Mouse (Mus musculus): Measurements from ENCODE around the gene Spryd3. TPM values are rescaled to one million over a fixed set of nuclear protein-coding genes. Genes with fewer than 3 reads are reported as not detected.
"Not testable (repeated sequence)": the region's sequence is repeated elsewhere in the genome, so short reads cannot be mapped to it uniquely, and the experiment has no call there.

Gene Spryd3
- total RNA-seq, 2 experiments from 2014 or later: 14.4 to 19.6 TPM

GRCm38 (mm10) chr15:102102548-102103121 lies 33.4 kb downstream of the Spryd3 start:
- ATAC-seq (replicated peaks; ENCODE audit: low FRiP score, low TSS enrichment, poor library complexity, severe bottlenecking): no peak

- ATAC-seq (replicated peaks; ENCODE audit: low FRiP score, low TSS enrichment, poor library complexity, severe bottlenecking): no peak
Observed at GRCm38 (mm10) chr15:102101672-102102541, 34.1 kb downstream of the Spryd3 start.

DNA sequence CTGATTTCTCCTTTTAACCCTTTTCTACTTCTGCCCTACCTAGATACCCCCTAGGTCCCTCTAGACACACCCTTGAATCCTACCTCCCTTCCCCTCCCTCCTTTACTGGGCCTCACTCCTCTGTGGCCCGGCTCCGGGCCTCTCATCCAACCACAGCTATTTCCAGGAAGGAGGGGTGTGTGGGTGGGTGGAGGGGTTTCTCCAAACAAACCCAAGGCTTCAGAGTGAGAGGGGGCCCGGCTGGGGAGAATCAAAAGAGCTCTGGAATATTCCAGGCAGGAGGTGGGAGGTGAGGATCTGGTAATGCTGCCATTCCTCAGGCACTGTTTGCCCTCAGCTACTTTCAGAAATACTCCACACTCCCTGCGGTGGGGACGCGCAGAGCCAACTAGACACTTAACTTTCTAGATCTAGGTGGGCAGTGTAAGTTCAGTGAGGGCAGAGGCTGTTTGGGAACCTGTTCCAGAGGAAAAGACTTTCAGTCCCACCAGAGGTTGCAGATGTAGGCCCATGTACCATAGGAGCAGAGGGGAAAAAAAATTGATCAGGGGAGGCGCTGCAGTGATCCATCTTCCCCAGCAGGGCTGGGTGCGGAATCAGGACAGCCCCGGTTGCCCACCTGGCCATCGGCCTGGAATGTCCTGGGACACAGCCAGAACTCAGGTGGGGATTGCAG lies 34.9 kb downstream of the Spryd3 start:
- no peak for ATAC-seq (replicated peaks; ENCODE audit: low FRiP score, low TSS enrichment, poor library complexity, severe bottlenecking)

DNA sequence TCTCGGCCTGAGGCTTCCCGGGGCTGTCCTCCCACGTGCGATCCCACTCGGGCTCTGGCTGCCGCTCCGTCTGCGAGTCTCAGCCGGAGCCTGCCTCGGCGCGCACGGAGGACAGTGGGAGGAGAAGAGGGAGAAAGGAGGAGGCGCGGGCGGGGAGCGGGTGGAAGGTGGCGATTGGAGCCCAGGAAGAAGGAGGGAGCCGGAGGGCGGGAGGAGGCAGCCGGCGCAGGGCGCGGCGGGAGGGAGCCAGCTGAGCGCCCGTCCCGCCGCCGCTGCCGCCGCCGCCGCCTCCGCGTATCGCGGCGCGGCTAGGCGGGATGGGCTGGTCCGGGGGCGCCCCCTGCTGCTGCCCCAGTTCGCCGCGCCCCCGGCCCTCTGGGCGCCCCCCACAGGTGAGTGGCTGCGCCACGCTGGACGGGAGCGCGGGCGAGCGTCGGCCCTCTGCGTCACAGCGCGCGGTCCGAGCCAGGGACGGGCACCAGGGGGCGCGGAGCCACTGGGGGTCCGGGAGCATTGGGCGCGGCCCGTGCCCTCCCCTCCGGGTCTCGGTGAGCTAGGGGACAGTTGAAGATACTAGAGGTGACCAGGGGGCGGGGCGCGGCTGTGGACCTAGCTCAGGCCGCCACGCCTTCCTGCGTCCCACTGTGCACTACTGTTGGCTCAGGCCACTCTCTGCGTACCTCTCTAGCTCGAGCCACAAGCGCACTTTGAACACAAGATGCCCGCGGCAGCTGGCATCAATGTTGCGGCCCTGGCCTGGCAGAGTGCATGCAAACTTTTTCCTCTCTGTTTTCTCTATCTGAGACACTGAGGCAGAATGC lies 35.7 kb downstream of the Spryd3 start, which contains the start of gene Tns2:
Tns2 (plus strand) TSS at position 253 of the 821 bp plus-strand sequence.
- peak; percentile 67 for ATAC-seq (replicated peaks; ENCODE audit: low FRiP score, low TSS enrichment, poor library complexity, severe bottlenecking)

DNA sequence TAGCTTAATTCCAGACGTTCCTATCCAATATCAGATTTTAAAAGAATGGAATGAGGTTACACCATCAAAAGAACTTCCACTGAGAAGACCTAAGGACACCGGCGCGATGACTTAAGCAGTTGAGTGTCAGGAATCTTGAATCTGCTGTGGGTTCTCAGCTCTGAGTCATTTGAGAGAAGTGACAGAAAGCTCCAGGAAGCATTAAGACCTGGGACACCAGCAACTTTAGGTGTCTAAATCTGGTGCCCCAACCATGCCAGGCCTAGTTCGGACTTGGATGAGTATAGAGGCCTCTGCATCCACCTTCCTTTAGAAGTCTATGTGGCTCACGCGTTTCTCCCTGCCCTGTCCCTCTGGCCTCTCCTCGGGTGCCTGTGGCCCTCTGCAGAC lies 36.3 kb downstream of the Spryd3 start:
- no peak for ATAC-seq (replicated peaks; ENCODE audit: low FRiP score, low TSS enrichment, poor library complexity, severe bottlenecking)

DNA sequence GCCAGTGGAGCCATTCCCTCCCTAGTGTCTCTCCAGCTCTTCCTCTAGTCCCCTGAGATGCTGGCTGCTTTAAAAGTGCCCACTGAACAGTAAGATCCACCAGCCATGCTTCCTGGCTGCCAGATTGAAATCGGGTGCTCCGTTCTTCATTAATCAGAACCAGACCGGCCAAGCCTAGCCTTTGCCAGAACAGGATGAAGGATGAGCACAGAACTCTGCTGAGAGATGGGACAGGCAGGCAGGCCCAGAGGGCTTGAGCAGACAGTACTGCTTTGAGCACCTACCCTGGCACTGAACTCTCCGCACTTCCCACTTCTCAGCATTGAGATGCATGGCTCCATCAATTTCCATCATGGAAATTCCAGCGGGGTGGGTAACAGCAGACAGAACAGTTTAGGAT lies 36.8 kb downstream of the Spryd3 start:
- ATAC-seq (replicated peaks; ENCODE audit: low FRiP score, low TSS enrichment, poor library complexity, severe bottlenecking): no peak

DNA sequence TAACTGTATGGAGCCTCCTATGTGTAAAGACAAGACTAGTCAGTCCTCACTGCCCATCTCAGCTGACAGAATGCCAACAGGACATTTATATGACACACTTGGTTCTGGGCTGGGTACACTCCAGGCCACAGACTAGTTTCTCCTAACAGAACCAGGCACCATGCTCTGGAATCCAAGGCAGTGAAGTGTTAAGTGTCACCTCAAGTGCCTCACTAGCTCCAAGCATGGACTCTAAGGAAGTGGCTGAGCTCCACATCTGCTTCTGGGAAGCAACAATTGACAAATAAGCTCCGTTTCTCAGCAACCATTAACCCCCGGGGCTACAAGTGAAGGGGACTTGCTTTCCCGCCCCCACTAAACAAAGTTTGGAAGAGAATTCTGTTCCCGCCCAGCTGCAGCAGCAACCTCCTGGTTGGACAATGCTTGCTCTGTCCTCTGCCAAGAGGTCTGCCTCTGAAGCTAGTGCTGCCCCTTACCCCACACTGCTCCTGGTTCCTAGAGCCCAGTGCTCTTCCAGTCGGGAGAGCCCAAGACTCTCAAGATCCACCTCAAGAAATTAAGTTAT lies 38.0 kb downstream of the Spryd3 start:
- ATAC-seq (replicated peaks; ENCODE audit: low FRiP score, low TSS enrichment, poor library complexity, severe bottlenecking): no peak

DNA sequence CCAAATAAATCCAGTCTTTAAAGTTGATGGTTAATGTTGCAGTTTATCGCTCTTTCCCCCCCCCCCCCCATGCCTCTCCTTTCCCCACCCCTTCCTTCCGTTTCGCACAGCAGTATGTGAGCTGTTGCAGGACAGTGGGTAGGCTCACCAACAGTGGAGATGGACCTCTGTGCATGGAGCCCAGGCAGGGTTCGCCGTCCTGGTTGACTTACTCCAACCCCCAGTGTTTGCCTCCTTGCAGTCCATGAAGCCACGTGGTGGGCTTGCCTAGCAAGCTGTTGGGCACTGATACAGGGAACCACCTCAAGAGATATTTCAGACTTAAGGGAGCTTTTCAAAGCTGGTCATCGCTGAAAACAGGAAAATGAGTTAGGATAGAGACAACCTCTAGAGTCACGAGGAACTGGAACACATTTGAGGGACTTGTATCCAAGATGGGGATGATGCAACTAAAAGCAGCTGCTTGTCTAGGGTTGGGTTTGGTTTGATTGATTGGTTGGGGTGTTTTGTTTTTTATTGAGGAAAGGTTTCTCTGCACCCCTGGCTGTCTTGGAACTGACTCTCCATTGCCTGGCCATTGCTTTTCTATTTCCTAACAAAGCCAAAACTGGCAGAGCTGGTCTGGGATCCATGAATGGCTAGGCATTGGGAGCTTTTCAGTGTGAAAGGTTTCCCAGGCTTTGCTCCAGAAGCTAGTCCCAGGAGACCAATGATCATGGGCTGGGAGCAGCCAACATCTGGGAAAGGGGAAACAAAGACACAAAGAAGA lies 38.7 kb downstream of the Spryd3 start:
- no peak for ATAC-seq (replicated peaks; ENCODE audit: low FRiP score, low TSS enrichment, poor library complexity, severe bottlenecking)

- ATAC-seq (replicated peaks; ENCODE audit: low FRiP score, low TSS enrichment, poor library complexity, severe bottlenecking): no peak
Observed at GRCm38 (mm10) chr15:102094988-102095387, 41.0 kb downstream of the Spryd3 start.

DNA sequence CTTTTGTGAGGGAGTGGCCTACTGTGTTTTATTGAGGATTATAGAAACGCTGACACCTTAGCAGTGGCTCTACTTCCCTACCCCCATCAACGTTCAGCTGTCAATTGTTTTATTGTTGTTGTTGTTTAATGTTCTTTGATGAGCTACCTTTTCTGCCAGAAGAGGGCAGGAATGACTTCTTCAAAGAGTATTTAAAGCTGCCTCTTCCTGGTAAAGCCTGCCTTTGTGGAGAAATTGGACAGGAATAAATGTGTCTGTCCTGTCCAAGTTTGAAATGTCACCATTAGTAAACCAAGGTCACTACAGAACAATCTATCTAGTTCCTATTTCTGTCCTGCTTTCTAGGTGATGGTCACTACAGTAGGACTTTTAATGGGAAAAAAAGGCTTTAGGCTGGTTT lies 41.9 kb downstream of the Spryd3 start:
- no peak for ATAC-seq (replicated peaks; ENCODE audit: low FRiP score, low TSS enrichment, poor library complexity, severe bottlenecking)

GRCm38 (mm10) chr15:102092222-102092621 lies 43.8 kb downstream of the Spryd3 start:
- no peak for ATAC-seq (replicated peaks; ENCODE audit: low FRiP score, low TSS enrichment, poor library complexity, severe bottlenecking)

- ATAC-seq (replicated peaks; ENCODE audit: low FRiP score, low TSS enrichment, poor library complexity, severe bottlenecking): no peak
Observed at GRCm38 (mm10) chr15:102091688-102092087, 44.3 kb downstream of the Spryd3 start.

GRCm38 (mm10) chr15:102091063-102091679 lies 44.9 kb downstream of the Spryd3 start:
- 0 out of 2 replicates have a peak, but pooled peaks have one; percentile 23 for ATAC-seq (replicated peaks; ENCODE audit: low FRiP score, low TSS enrichment, poor library complexity, severe bottlenecking)

DNA sequence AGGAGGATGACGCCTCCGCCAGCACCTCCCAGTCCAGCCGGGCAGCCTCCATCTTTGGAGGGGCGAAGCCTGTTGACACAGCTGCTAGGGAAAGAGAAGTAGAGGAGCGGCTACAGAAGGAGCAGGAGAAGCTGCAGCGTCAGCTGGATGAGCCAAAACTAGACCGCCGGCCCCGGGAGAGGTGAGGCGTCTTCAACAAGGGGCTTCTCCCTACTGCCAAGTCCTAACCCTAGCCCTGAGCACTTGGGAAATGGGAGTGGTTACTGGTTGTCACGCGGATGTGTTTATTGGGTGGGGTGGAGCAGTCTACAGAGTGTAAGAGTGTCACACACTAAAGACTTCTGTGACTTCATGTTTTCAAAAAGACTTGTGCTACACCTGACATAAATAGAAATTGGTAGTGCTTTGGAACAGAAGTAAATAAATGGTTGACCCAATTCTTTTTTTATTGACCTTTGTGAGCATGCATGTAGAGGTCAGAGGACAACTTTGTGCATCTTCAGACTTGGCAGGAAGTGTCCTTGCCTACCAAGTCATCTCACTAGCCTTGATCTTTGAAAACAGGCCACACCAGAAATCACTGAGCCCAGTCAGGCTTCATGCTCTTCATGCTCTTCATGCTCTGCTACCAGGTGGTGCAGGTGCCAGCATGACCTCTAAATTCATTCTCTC lies 46.0 kb downstream of the Spryd3 start:
- ATAC-seq (replicated peaks; ENCODE audit: low FRiP score, low TSS enrichment, poor library complexity, severe bottlenecking): no peak

GRCm38 (mm10) chr15:102083028-102083427 lies 53.0 kb downstream of the Spryd3 start:
- ATAC-seq (replicated peaks; ENCODE audit: low FRiP score, low TSS enrichment, poor library complexity, severe bottlenecking): no peak

GRCm38 (mm10) chr15:102082148-102082547 lies 53.9 kb downstream of the Spryd3 start:
- ATAC-seq (replicated peaks; ENCODE audit: low FRiP score, low TSS enrichment, poor library complexity, severe bottlenecking): no peak

DNA sequence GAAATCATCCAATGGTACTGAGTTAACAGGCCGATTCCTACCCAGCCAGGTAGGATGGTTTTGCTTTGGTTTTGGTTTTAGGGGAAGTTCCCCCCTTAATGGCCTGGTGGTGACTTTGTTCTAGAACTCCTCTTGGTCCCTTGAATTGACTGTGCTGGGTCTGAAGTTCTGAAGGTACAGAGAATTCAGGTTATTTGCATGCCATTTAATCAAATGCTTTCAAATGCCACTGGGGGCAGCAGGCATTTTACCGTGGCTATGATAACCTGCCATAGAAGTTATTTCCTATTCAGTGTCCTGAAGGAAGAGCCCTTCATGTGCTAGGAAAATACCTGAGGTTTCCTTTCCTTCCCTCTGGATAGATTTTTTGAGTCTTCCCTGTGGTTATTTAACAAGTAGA lies 55.6 kb downstream of the Spryd3 start:
- ATAC-seq (replicated peaks; ENCODE audit: low FRiP score, low TSS enrichment, poor library complexity, severe bottlenecking): peak; percentile 38; the same call in 1 of the 2 replicates

DNA sequence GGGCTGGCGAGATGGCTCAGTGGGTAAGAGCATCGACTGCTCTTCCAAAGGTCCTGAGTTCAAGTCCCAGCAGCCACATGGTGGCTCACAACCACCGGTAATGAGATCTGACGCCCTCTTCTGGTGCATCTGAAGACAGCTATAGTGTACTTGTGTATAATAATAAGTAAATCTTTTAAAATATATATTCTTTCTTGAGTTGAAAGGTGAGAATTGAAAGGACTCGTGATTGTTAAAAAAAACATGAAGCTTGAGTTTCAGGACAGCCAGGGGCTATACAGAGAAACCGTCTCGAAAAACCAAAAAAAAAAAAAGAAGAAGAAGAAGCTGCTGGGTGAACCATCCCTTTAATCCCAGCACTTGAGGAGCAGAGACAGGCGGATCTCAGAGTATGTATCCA lies 56.1 kb downstream of the Spryd3 start:
- not testable (repeated sequence) for ATAC-seq (replicated peaks; ENCODE audit: low FRiP score, low TSS enrichment, poor library complexity, severe bottlenecking)

Data from megakaryocyte-erythroid progenitor cell, adult 5-6 weeks (primary cell).